Mouse (Mus musculus): ENCODE results near the gene Arhgef15. TPM values are rescaled to one million over a fixed set of nuclear protein-coding genes. Genes with fewer than 3 reads are reported as not detected.

Arhgef15 gene
- polyA plus RNA-seq, 1 experiment from 2014 or later: 2.8 TPM

GRCm38 (mm10) chr11:68906461-68906790 lies 50.9 kb downstream of the Arhgef15 start:
- ATAC-seq (ENCODE audit: low FRiP score, low TSS enrichment): no peak
- H3K27ac ChIP-seq (replicated peaks): no peak overlapping the region
- TF ChIP-seq EP300 (optimal IDR thresholded peaks at IDR 0.05) (no peak), CTCF (IDR thresholded peaks at IDR 0.05; ENCODE audit: low read depth) (no peak)

DNA sequence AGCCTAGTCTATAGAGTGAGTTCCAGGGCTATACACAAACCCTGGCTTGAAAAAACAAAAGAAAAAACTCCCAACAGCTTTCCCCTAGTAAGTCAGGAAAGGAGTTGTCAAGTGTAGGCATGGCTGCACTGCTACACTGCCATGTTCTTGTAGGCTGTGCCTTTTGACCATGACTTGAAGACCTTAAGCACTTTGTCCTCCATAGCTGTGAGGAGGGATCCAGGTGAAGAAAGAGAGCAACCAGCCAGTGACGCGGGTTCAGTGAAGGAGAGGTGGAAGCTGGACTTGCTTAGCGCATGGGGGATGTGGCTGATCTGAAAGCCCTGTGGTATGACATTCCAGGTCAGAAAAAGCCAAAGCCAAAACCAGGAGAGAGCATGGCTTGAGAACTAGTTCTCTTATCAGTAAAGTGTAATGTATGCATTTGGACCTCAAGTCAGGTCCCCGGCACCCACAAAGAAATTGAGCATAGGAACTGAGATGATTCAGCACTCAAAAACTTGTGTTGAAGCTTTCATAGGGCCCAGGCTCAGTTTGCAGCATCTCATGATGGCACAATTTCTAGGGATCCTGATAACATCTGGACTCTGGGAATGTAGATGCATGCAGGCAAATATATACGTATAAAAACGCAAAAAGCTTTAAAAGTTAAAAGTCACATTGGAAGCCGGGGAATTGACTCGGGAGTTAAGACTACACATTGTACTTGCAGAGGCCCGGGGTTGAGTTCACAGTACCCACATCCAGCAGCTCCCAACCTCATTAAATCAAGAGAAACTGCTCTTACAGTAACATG lies 51.4 kb downstream of the Arhgef15 start:
- H3K27ac ChIP-seq (replicated peaks): no peak overlapping the region
- H3K4me3 ChIP-seq (ENCODE audit: low read depth, low read length): no peak overlapping the region
- WGBS: 84% methylated on average over 9 of the region's 9 CpGs
- ATAC-seq (ENCODE audit: low FRiP score, low TSS enrichment) (no peak), DNase-seq (ENCODE audit: low spot score) (no peak)
- TF ChIP-seq CTCF (IDR thresholded peaks at IDR 0.05; ENCODE audit: low read depth) (no peak), EP300 (optimal IDR thresholded peaks at IDR 0.05) (no peak)
- no peaks in the 10 kb centered on the region for H3K27me3 ChIP-seq (ENCODE audit: control insufficient read depth, insufficient read depth, low read length)
- peaks cover 5% of the 10 kb centered on the region; the same call in 1 of the 2 replicates for H3K36me3 ChIP-seq (ENCODE audit: control insufficient read depth, insufficient read depth, low read length)
- H3K4me2 ChIP-seq (replicated peaks; ENCODE audit: low read depth): no peak overlapping the region
- no peak overlapping the region for H3K9ac ChIP-seq (ENCODE audit: low read length)
- H3K9me3 ChIP-seq (ENCODE audit: control insufficient read depth, low read length): no peaks in the 10 kb centered on the region
- no peaks in the 10 kb centered on the region for H3K4me1 ChIP-seq (replicated peaks; ENCODE audit: control insufficient read depth, insufficient read depth)

More at GRCm38 (mm10) chr11:68906461-68906790, 50.9 kb downstream of the Arhgef15 start:
- Histone ChIP-seq H3K9ac (ENCODE audit: low read length) (no peak overlapping the region), H3K27me3 (ENCODE audit: control insufficient read depth, insufficient read depth, low read length) (no peaks in the 10 kb centered on the region), H3K4me2 (replicated peaks; ENCODE audit: low read depth) (no peak overlapping the region), H3K36me3 (ENCODE audit: control insufficient read depth, insufficient read depth, low read length) (peaks cover 5% of the 10 kb centered on the region; the same call in 1 of the 2 replicates), H3K4me3 (ENCODE audit: low read depth, low read length) (no peak overlapping the region), H3K4me1 (replicated peaks; ENCODE audit: control insufficient read depth, insufficient read depth) (no peaks in the 10 kb centered on the region), H3K9me3 (ENCODE audit: control insufficient read depth, low read length) (no peaks in the 10 kb centered on the region)
- 46% methylated on average over 4 of the region's 4 CpGs for WGBS
- no peak for DNase-seq (ENCODE audit: low spot score)

DNA sequence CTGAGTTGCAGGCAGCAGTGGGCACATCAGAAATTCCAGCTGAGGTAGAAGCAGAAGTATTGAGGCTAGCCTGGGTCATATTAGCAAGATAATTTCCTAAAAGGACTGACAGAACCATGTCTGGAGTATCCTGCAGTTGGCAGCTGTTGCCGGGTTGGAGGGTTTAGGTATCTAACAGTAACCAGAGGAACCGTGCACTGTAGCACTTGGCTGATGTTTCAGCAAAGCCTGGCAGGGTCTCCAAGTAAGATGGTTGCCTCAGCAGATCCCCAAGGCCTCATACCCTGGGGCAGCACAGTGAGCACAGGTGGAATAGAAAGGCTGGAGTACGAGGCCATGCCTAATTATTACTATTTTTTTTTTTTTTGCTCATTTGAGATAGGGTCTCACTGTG lies 52.1 kb downstream of the Arhgef15 start:
- no peak for ATAC-seq (ENCODE audit: low FRiP score, low TSS enrichment)
- WGBS: 91% methylated on average over 3 of the region's 3 CpGs
- Histone ChIP-seq H3K4me3 (ENCODE audit: low read depth, low read length) (no peak overlapping the region), H3K9me3 (ENCODE audit: control insufficient read depth, low read length) (no peaks in the 10 kb centered on the region), H3K27me3 (ENCODE audit: control insufficient read depth, insufficient read depth, low read length) (no peaks in the 10 kb centered on the region), H3K36me3 (ENCODE audit: control insufficient read depth, insufficient read depth, low read length) (peaks cover 5% of the 10 kb centered on the region; the same call in 1 of the 2 replicates), H3K4me2 (replicated peaks; ENCODE audit: low read depth) (no peak overlapping the region), H3K9ac (ENCODE audit: low read length) (no peak overlapping the region), H3K27ac (replicated peaks) (no peak overlapping the region), H3K4me1 (replicated peaks; ENCODE audit: control insufficient read depth, insufficient read depth) (no peaks in the 10 kb centered on the region)
- no peak for DNase-seq (ENCODE audit: low spot score)
- TF ChIP-seq CTCF (IDR thresholded peaks at IDR 0.05; ENCODE audit: low read depth) (no peak), EP300 (optimal IDR thresholded peaks at IDR 0.05) (no peak)

- H3K9me3 ChIP-seq (ENCODE audit: control insufficient read depth, low read length): no peaks in the 10 kb centered on the region
- H3K9ac ChIP-seq (ENCODE audit: low read length): no peak overlapping the region
- ATAC-seq (ENCODE audit: low FRiP score, low TSS enrichment) (no peak), DNase-seq (ENCODE audit: low spot score) (peak; percentile 80)
- WGBS: 75% methylated on average over 8 of the region's 8 CpGs
- no peaks in the 10 kb centered on the region for H3K27me3 ChIP-seq (ENCODE audit: control insufficient read depth, insufficient read depth, low read length)
- H3K36me3 ChIP-seq (ENCODE audit: control insufficient read depth, insufficient read depth, low read length): peaks cover 5% of the 10 kb centered on the region; the same call in 1 of the 2 replicates
- TF ChIP-seq CTCF (IDR thresholded peaks at IDR 0.05; ENCODE audit: low read depth) (peak; percentile 85), EP300 (optimal IDR thresholded peaks at IDR 0.05) (no peak)
- no peaks in the 10 kb centered on the region for H3K4me1 ChIP-seq (replicated peaks; ENCODE audit: control insufficient read depth, insufficient read depth)
- H3K27ac ChIP-seq (replicated peaks): no peak overlapping the region
- H3K4me3 ChIP-seq (ENCODE audit: low read depth, low read length): no peak overlapping the region
- H3K4me2 ChIP-seq (replicated peaks; ENCODE audit: low read depth): no peak overlapping the region
Observed at GRCm38 (mm10) chr11:68904375-68905137, 52.7 kb downstream of the Arhgef15 start.

- H3K27ac ChIP-seq (replicated peaks): no peak overlapping the region
- H3K4me3 ChIP-seq (ENCODE audit: low read depth, low read length): no peak overlapping the region
- H3K9me3 ChIP-seq (ENCODE audit: control insufficient read depth, low read length): no peaks in the 10 kb centered on the region
- ATAC-seq (ENCODE audit: low FRiP score, low TSS enrichment): no peak
- H3K27me3 ChIP-seq (ENCODE audit: control insufficient read depth, insufficient read depth, low read length): no peaks in the 10 kb centered on the region
- H3K9ac ChIP-seq (ENCODE audit: low read length): no peak overlapping the region
- no peak for DNase-seq (ENCODE audit: low spot score)
- H3K36me3 ChIP-seq (ENCODE audit: control insufficient read depth, insufficient read depth, low read length): peaks cover 5% of the 10 kb centered on the region; the same call in 1 of the 2 replicates
- WGBS: 90% methylated on average over 2 of the region's 2 CpGs
- TF ChIP-seq CTCF (IDR thresholded peaks at IDR 0.05; ENCODE audit: low read depth) (no peak), EP300 (optimal IDR thresholded peaks at IDR 0.05) (no peak)
- no peaks in the 10 kb centered on the region for H3K4me1 ChIP-seq (replicated peaks; ENCODE audit: control insufficient read depth, insufficient read depth)
- H3K4me2 ChIP-seq (replicated peaks; ENCODE audit: low read depth): no peak overlapping the region
Observed at GRCm38 (mm10) chr11:68903775-68904174, 53.5 kb downstream of the Arhgef15 start.
